Mouse (Mus musculus) MEL (cell line): Measurements from ENCODE around the gene Slc35b2.

Experiments used
- TCF12 ChIP-seq: IDR thresholded peaks from 2 replicates; pipeline ENCODE4 v1.6.1; 2014; ENCODE audit warnings: low read depth, mild to moderate bottlenecking, inconsistent platforms, low read length, improper control_type of control experiment, moderate library complexity
- UBTF ChIP-seq: IDR thresholded peaks from 2 replicates; pipeline ENCODE4 v1.6.1; 2012; ENCODE audit warnings: low read depth, mild to moderate bottlenecking, inconsistent platforms, low read length, improper control_type of control experiment, moderate library complexity, borderline replicate concordance; ENCODE audit not compliant: insufficient read depth

- TF ChIP-seq UBTF = no peak
- no peak for TF ChIP-seq TCF12
These were observed 22.2 kb downstream of the Slc35b2 start for GRCm38 (mm10) chr17:45585725-45586448.
